Mouse (Mus musculus) testis, postnatal 10 days (tissue): ENCODE data around the gene Pfkp.

Source experiments
- DNase-seq: peaks from one replicate; pipeline ENCODE4 v3.0.0; 2021; ENCODE audit warnings: low spot score

The Pfkp gene

GRCm38 (mm10) chr13:6636976-6637375 lies 11.6 kb downstream of the Pfkp start:
- no peak for DNase-seq

- no peak for DNase-seq
Observed at GRCm38 (mm10) chr13:6636520-6636919, 12.1 kb downstream of the Pfkp start.

- DNase-seq, result no peak
Observed at GRCm38 (mm10) chr13:6635138-6636076, 13.2 kb downstream of the Pfkp start.

- no peak for DNase-seq
Observed at GRCm38 (mm10) chr13:6634063-6634462, 14.5 kb downstream of the Pfkp start.

- DNase-seq, result peak; percentile 58
Observed at GRCm38 (mm10) chr13:6633524-6633923, 15.1 kb downstream of the Pfkp start.

- no peak for DNase-seq
Observed at GRCm38 (mm10) chr13:6632935-6633334, 15.6 kb downstream of the Pfkp start.

- DNase-seq, result no peak
Observed at GRCm38 (mm10) chr13:6632513-6632912, 16.1 kb downstream of the Pfkp start.

GRCm38 (mm10) chr13:6631772-6632510 lies 16.6 kb downstream of the Pfkp start:
- no peak for DNase-seq

GRCm38 (mm10) chr13:6630660-6631059 lies 17.9 kb downstream of the Pfkp start:
- DNase-seq, result no peak

GRCm38 (mm10) chr13:6629927-6630326 lies 18.6 kb downstream of the Pfkp start:
- no peak for DNase-seq

GRCm38 (mm10) chr13:6628998-6629764 lies 19.4 kb downstream of the Pfkp start:
- no peak for DNase-seq

GRCm38 (mm10) chr13:6628261-6628660 lies 20.3 kb downstream of the Pfkp start:
- DNase-seq, result no peak

- no peak for DNase-seq
Observed at GRCm38 (mm10) chr13:6627352-6627751, 21.2 kb downstream of the Pfkp start.

GRCm38 (mm10) chr13:6626508-6627114 lies 22.0 kb downstream of the Pfkp start:
- DNase-seq, result no peak

- no peak for DNase-seq
Observed at GRCm38 (mm10) chr13:6625942-6626341, 22.6 kb downstream of the Pfkp start.

GRCm38 (mm10) chr13:6624604-6625003 lies 24.0 kb downstream of the Pfkp start:
- DNase-seq, result no peak

- no peak for DNase-seq
Observed at GRCm38 (mm10) chr13:6624121-6624520, 24.5 kb downstream of the Pfkp start.

GRCm38 (mm10) chr13:6621831-6622230 lies 26.7 kb downstream of the Pfkp start:
- DNase-seq, result no peak

- DNase-seq, result no peak
Observed at GRCm38 (mm10) chr13:6620250-6620649, 28.3 kb downstream of the Pfkp start.

GRCm38 (mm10) chr13:6618711-6619110 lies 29.9 kb downstream of the Pfkp start:
- DNase-seq, result no peak

- no peak for DNase-seq
Observed at GRCm38 (mm10) chr13:6613690-6614445, 34.7 kb downstream of the Pfkp start.
